Mouse (Mus musculus) liver, adult 2 months (tissue): Measurements from ENCODE around the gene Hecw2. TPM values are rescaled to one million over a fixed set of nuclear protein-coding genes. Genes with fewer than 3 reads are reported as not detected.

Source experiments
- DNase-seq: peaks from one replicate; pipeline ENCODE4 v3.0.0-alpha.2; 2011; ENCODE audit warnings: low read depth, low spot score; ENCODE audit errors: extremely low read depth
- H3K27ac ChIP-seq: fragments of 200-500 bp; replicated peaks from 2 replicates; pipeline ENCODE4 v1.5.1; 2012; ENCODE audit warnings: low read depth, mild to moderate bottlenecking, control low read depth, inconsistent platforms, low read length; ENCODE audit not compliant: insufficient read depth
- H3K27me3 ChIP-seq: fragments of 200-500 bp; 2 replicates; pipeline ENCODE4 v1.6.1; 2012; ENCODE audit warnings: mild to moderate bottlenecking, moderate library complexity, low read length, inconsistent platforms; ENCODE audit not compliant: control insufficient read depth, insufficient read depth
- H3K36me3 ChIP-seq: fragments of 200-500 bp; 2 replicates; pipeline ENCODE4 v1.6.1; 2012; ENCODE audit warnings: low read length, inconsistent platforms; ENCODE audit not compliant: control insufficient read depth, insufficient read depth
- H3K4me1 ChIP-seq: fragments of 200-500 bp; 2 replicates; pipeline ENCODE4 v1.6.1; 2011; ENCODE audit warnings: low read length; ENCODE audit not compliant: control insufficient read depth, insufficient read depth
- H3K4me3 ChIP-seq: fragments of 200-500 bp; 2 replicates; pipeline ENCODE4 v1.5.1; 2011; ENCODE audit warnings: low read depth, mild to moderate bottlenecking, control low read depth, low read length, moderate library complexity; ENCODE audit not compliant: insufficient read depth
- H3K79me2 ChIP-seq: fragments of 200-500 bp; 2 replicates; pipeline ENCODE4 v1.6.1; 2012; ENCODE audit warnings: inconsistent platforms, mild to moderate bottlenecking, low read length, moderate library complexity; ENCODE audit not compliant: control insufficient read depth, insufficient read depth
- H3K9ac ChIP-seq: fragments of 200-500 bp; 2 replicates; pipeline ENCODE4 v1.6.1; 2012; ENCODE audit warnings: low read depth, mild to moderate bottlenecking, control low read depth, inconsistent platforms, low read length
- CTCF ChIP-seq: fragments of 200-500 bp; IDR thresholded peaks from 2 replicates; pipeline ENCODE4 v1.5.1; 2011; ENCODE audit warnings: low read depth, low read length, control low read depth
- POLR2A ChIP-seq: fragments of 200-500 bp; IDR thresholded peaks from 2 replicates; pipeline ENCODE4 v1.6.1; 2011; ENCODE audit warnings: low read length, control low read depth; ENCODE audit not compliant: insufficient read depth; ENCODE audit errors: extremely low read depth
- WGBS: fragments of 180-500 bp; shearing (Covaris S2); methylation state at CpG from one replicate; pipeline ENCODE4 v1.1.7; 2018; 5-methylcytosine and 5-hydroxymethylcytosine counted together
- polyA plus RNA-seq: library from polyadenylated mRNA; depleted of rRNA; stranded (reverse); fragments of >200 nt; gene quantifications from 2 replicates; pipeline ENCODE4 v1.2.3, GENCODE M21; 2012
- total RNA-seq: library from RNA; depleted of rRNA; stranded (reverse); fragments of >200 nt; gene quantifications from 2 replicates; pipeline ENCODE4 v1.2.3, GENCODE M21; 2014

The Hecw2 gene
- total and polyA plus RNA-seq, 2 experiments = 0.38 to 2.9 TPM

DNA sequence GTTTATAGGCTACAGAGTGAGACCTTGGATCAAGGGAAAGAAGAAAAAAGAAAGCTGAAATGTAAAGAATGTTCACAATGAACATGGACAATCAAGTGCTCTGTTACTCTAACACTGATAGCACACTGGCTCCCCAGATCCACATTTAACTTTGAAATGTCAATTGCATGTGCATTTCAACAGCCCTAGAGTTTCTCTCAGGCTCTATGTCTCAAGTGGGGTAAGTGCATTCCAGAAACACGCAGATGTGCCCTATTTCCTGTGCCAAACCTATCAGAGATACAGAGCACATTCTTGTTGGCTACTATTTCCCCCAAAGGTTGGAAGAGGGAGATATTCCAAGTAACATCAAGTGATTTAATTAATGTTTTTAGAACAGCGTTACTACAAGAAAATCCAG is 192.9 kb downstream of the Hecw2 start:
- no peaks in the 10 kb centered on the region for H3K79me2 ChIP-seq
- WGBS = 79% methylated on average over 2 of the region's 2 CpGs

DNA sequence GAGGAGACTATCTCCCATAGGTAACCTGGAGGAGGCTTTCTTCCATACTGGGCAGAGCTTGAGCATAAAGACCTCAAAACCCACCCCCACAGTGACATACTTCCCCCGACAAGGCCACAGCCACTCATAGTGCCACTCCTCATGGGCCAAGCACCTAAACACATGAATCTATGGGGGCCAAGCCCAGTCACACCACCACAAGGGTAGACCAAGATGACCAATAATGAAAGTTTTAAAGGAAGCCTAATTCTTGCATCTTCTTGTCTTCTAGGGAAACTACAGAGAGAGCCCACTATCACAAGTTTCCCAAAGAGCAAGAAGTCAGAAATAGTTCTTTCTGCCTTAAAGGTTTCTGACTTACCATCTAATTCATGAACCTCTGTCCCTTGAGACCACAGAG is 197.7 kb downstream of the Hecw2 start:
- H3K36me3 ChIP-seq = no peaks in the 10 kb centered on the region
- no peaks in the 10 kb centered on the region for H3K27me3 ChIP-seq
- H3K27ac ChIP-seq = no peak overlapping the region
- H3K9ac ChIP-seq = no peak overlapping the region
- DNase-seq = no peak
- 96% methylated on average over 1 of the region's 1 CpGs for WGBS
- no peak overlapping the region for H3K4me3 ChIP-seq
- H3K79me2 ChIP-seq = no peaks in the 10 kb centered on the region
- no peaks in the 10 kb centered on the region for H3K4me1 ChIP-seq
- no peak for TF ChIP-seq POLR2A
- TF ChIP-seq CTCF = no peak

More for the DNA sequence above, 192.9 kb downstream of the Hecw2 start:
- TF ChIP-seq POLR2A (no peak), CTCF (no peak)
- no peaks in the 10 kb centered on the region for H3K4me1 ChIP-seq
- H3K36me3 ChIP-seq = no peaks in the 10 kb centered on the region
- no peak for DNase-seq
- H3K4me3 ChIP-seq = no peak overlapping the region
- H3K27me3 ChIP-seq = no peaks in the 10 kb centered on the region
- no peak overlapping the region for H3K27ac ChIP-seq
- no peak overlapping the region for H3K9ac ChIP-seq

DNA sequence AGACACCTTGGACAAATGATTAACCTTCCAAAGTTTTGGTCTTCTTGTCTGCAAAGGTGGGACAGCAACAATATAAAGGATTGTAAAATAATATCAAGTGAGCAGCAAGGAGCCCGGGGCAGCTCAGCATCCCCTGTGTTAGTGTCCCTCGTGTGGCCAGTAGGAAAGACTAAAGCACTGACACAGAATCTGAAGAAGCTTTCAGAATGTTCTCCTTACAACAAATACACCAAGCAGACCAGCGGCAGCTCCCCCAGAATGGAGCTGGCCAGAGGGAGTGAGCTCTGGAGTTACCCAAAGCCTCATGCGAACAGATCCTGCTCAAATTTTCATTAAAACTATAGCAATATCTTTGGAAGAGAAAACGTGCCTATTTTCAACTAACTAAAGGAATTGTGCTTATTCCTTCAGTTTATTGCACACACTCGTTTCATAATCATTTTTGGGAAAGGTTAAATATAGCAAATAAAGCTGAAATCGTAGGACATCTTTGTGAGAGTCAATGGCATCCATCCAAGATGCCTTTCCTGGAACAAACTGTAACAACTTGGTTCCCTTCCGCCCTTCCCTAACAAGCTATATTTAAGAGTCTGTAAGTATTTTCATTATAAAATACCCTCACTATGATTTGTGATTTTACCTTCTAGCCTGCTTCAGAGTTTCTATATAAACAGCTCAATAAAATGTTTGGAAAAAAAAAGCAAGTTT is 208.6 kb downstream of the Hecw2 start:
- Histone ChIP-seq H3K27ac (peak overlapping the region; percentile 77), H3K79me2 (no peaks in the 10 kb centered on the region), H3K36me3 (no peaks in the 10 kb centered on the region), H3K27me3 (no peaks in the 10 kb centered on the region), H3K9ac (no peak overlapping the region), H3K4me1 (peaks cover 1% of the 10 kb centered on the region; the same call in 1 of the 2 replicates), H3K4me3 (no peak overlapping the region)
- TF ChIP-seq POLR2A (no peak), CTCF (0 out of 2 replicates have a peak, but pooled peaks have one; percentile 7)
- 58% methylated on average over 8 of the region's 8 CpGs for WGBS
- DNase-seq = peak; percentile 20

DNA sequence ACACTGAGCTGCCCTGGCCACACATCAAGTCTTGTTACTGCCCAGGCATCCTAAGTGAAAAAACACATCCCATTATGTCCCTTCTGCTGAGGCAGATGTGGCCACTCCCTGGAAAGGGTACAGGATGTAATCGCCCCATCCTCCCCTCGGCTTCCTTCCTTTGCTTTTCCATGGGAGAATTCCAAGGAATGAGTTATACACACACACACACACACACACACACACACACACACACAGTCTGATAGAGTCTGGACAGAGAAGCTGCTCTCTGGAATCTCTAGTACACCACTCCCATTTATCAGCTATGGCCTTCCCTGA is 216.5 kb downstream of the Hecw2 start:
- DNase-seq = peak; percentile 12
- WGBS = 66% methylated on average over 2 of the region's 2 CpGs
- Histone ChIP-seq H3K36me3 (no peaks in the 10 kb centered on the region), H3K9ac (peak overlapping the region; percentile 32; the same call in 1 of the 2 replicates), H3K79me2 (no peaks in the 10 kb centered on the region), H3K27me3 (no peaks in the 10 kb centered on the region), H3K27ac (peak overlapping the region; percentile 54), H3K4me3 (peak overlapping the region; percentile 50), H3K4me1 (no peaks in the 10 kb centered on the region)
- TF ChIP-seq CTCF (no peak), POLR2A (no peak)

DNA sequence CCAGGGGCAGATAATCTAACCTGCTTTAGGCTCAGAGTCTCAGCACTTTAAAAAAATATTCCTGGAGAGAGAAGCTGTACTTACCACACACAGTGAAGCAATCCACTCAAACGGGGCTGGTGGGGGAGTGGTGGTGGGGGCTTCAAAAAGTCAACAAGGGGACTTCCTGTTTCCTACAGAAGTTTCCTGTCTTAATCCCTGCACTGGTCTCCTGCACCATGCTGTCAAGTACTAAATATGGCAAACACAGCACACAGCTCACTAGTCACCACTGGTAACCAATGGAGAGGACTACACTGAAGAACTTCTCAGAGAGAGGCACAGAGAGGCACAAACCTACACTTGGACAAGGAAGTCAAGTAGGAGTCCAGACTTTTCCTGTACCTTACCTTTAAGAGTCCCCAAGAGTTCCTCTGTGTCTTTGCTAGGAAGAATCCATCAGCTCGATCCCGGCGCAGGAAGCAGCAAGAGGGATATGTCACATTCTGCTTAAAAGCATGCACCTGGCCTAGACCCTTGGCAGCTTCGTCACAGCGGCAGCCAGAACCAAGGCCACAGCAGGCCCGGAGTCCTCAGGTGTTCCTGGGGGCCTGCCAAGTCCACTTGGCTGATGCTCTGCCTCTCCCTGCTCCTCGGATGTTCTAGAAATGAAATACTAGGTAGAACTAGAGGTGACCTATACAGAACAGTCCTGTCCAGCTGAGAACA is 217.0 kb downstream of the Hecw2 start:
- WGBS = 66% methylated on average over 8 of the region's 8 CpGs
- DNase-seq = no peak
- H3K36me3 ChIP-seq = no peaks in the 10 kb centered on the region
- H3K79me2 ChIP-seq = no peaks in the 10 kb centered on the region
- peak overlapping the region; percentile 54 for H3K27ac ChIP-seq
- H3K27me3 ChIP-seq = no peaks in the 10 kb centered on the region
- TF ChIP-seq CTCF (no peak), POLR2A (no peak)
- peak overlapping the region; percentile 50 for H3K4me3 ChIP-seq
- peak overlapping the region; percentile 32 for H3K9ac ChIP-seq
- no peaks in the 10 kb centered on the region for H3K4me1 ChIP-seq

DNA sequence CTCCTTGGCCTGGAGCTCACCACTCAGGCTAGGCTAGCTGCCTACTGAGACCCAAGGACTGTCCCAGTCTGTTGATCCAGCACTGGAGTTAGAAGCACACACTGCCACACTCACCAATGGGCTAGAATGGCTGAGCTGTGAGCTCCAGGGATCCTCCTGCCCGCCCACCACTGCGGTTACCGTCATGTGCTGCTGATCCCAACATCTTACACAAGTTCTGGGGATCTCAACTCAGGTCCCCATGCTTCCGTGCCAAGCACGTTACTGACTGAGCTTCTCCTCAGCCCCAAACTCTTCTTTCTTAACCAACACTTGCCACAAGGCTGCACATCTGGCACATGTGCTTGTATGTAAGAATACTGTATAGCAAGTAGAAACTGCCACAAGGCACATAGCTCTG is 218.2 kb downstream of the Hecw2 start:
- no peak overlapping the region; the same call in 1 of the 2 replicates for H3K27ac ChIP-seq
- peak overlapping the region; percentile 37 for H3K4me3 ChIP-seq
- H3K27me3 ChIP-seq = no peaks in the 10 kb centered on the region
- no peaks in the 10 kb centered on the region for H3K36me3 ChIP-seq
- H3K79me2 ChIP-seq = no peaks in the 10 kb centered on the region
- TF ChIP-seq POLR2A = no peak
- no peak for TF ChIP-seq CTCF
- H3K9ac ChIP-seq = peak overlapping the region; percentile 40; the same call in 1 of the 2 replicates
- DNase-seq = no peak
- WGBS = 91% methylated on average over 5 of the region's 5 CpGs
- H3K4me1 ChIP-seq = no peaks in the 10 kb centered on the region; the same call in 1 of the 2 replicates
